Mouse (Mus musculus) myocyte (in vitro differentiated cells): ENCODE results near the gene Tmem150a. TPM values are rescaled to one million over a fixed set of nuclear protein-coding genes. Genes with fewer than 3 reads are reported as not detected.

Source experiments
- H3K27me3 ChIP-seq: one replicate; pipeline ENCODE4 v1.6.1; 2011; ENCODE audit not compliant: control insufficient read depth, insufficient read depth, insufficient read length
- H3K36me3 ChIP-seq: one replicate; pipeline ENCODE4 v1.6.1; 2011; ENCODE audit not compliant: control insufficient read depth, insufficient read depth
- H3K4me2 ChIP-seq: one replicate; pipeline ENCODE4 v1.6.1; 2011; ENCODE audit warnings: low read depth, control low read depth
- H3K4me3 ChIP-seq: one replicate; pipeline ENCODE4 v1.5.1; 2011; ENCODE audit warnings: mild to moderate bottlenecking, control low read depth, moderate library complexity
- H3K79me2 ChIP-seq: one replicate; pipeline ENCODE4 v1.6.1; 2011; ENCODE audit not compliant: control insufficient read depth, insufficient read depth
- H3ac ChIP-seq: one replicate; pipeline ENCODE4 v1.6.1; 2011; ENCODE audit not compliant: control insufficient read depth, insufficient read length
- CEBPB ChIP-seq: IDR thresholded peaks from 2 replicates; pipeline ENCODE4 v1.6.1; 2011; ENCODE audit warnings: mild to moderate bottlenecking, moderate library complexity; ENCODE audit not compliant: poor library complexity, insufficient read depth, severe bottlenecking
- E2F4 ChIP-seq: IDR thresholded peaks from one replicate; pipeline ENCODE4 v1.6.1; 2011; ENCODE audit warnings: mild to moderate bottlenecking, control low read depth, moderate library complexity; ENCODE audit not compliant: insufficient read depth
- MAX ChIP-seq: IDR thresholded peaks from one replicate; pipeline ENCODE4 v1.6.1; 2011; ENCODE audit warnings: low read depth, mild to moderate bottlenecking, control low read depth
- MYOD1 ChIP-seq, 3 experiments: IDR thresholded peaks; one replicate each; pipeline ENCODE4 v1.6.1; 2011; ENCODE audit warnings: control low read depth in 2 of 3, low read depth in 2 of 3, mild to moderate bottlenecking in 2 of 3, moderate library complexity in 1 of 3; ENCODE audit not compliant: insufficient read length in 2 of 3, control insufficient read depth in 1 of 3
- MYOG ChIP-seq, 3 experiments: IDR thresholded peaks; one replicate each; pipeline ENCODE4 v1.6.1; 2011; ENCODE audit warnings: control low read depth in 2 of 3, low read depth in 2 of 3, mild to moderate bottlenecking in 2 of 3; ENCODE audit not compliant: insufficient read length in 2 of 3, control insufficient read depth in 1 of 3, insufficient read depth in 1 of 3
- POLR2A ChIP-seq: IDR thresholded peaks from one replicate; pipeline ENCODE4 v1.6.1; 2011; ENCODE audit warnings: low read depth, mild to moderate bottlenecking, control low read depth, moderate library complexity; ENCODE audit not compliant: insufficient read length
- POLR2AphosphoS2 ChIP-seq: IDR thresholded peaks from one replicate; pipeline ENCODE4 v1.6.1; 2011; ENCODE audit warnings: low read depth, control low read depth; ENCODE audit not compliant: insufficient read length
- REST ChIP-seq: IDR thresholded peaks from one replicate; pipeline ENCODE4 v1.6.1; 2011; ENCODE audit warnings: mild to moderate bottlenecking, control low read depth, moderate library complexity; ENCODE audit not compliant: insufficient read depth, insufficient read length
- SRF ChIP-seq: IDR thresholded peaks from one replicate; pipeline ENCODE4 v1.6.1; 2011; ENCODE audit warnings: low read depth; ENCODE audit not compliant: control insufficient read depth, insufficient read length
- TCF12 ChIP-seq: IDR thresholded peaks from one replicate; pipeline ENCODE4 v1.6.1; 2011; ENCODE audit warnings: mild to moderate bottlenecking, control low read depth; ENCODE audit not compliant: poor library complexity, insufficient read depth, severe bottlenecking
- TCF3 ChIP-seq: IDR thresholded peaks from one replicate; pipeline ENCODE4 v1.6.1; 2011; ENCODE audit warnings: low read depth, control low read depth; ENCODE audit not compliant: insufficient read length
- USF1 ChIP-seq: IDR thresholded peaks from one replicate; pipeline ENCODE4 v1.6.1; 2011; ENCODE audit warnings: low read depth, mild to moderate bottlenecking, control low read depth, moderate library complexity
- polyA plus RNA-seq: library from polyadenylated mRNA; unstranded; fragments of >200 nt; fragmentation: generic; extraction: Trizol; gene quantifications from one replicate; pipeline ENCODE4 v1.2.1, GENCODE M21; 2012; ENCODE audit warnings: missing spikeins

Tmem150a gene
- polyA plus RNA-seq, 1 experiment = 26.7 TPM

DNA sequence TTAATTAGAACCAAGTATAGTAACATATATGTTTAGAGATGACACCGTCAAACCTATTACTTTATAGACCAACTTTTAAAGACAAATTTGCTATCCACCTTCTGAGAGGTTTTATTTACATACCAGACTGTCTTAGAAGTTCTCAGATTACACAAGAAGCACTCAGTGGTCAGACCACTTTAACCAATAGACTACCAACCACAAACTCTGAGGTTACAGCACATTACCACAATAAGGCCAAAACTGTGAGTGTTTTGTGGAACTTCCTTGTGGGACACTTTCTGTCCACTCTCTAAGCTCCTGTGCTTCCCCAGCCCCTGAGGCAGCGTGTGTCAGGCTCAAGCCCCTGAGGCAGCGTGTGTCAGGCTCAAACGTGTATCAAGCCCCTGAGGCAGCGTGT is 26.2 kb upstream of the Tmem150a start:
- Histone ChIP-seq H3K4me3 (no peak overlapping the region), H3ac (no peak overlapping the region), H3K36me3 (peaks cover 67% of the 10 kb centered on the region), H3K4me2 (no peak overlapping the region), H3K27me3 (no peaks in the 10 kb centered on the region), H3K79me2 (no peaks in the 10 kb centered on the region)
- TF ChIP-seq MYOD1 (IDR thresholded peaks at IDR 0.05; ENCODE audit: control insufficient read depth in 1 of 3, insufficient read length in 2 of 3, low read depth in 2 of 3) (no peak), REST (no peak), MYOG (IDR thresholded peaks at IDR 0.05; ENCODE audit: control insufficient read depth in 1 of 3, insufficient read depth in 1 of 3, insufficient read length in 2 of 3, low read depth in 2 of 3) (no peak), SRF (no peak), POLR2AphosphoS2 (no peak), TCF3 (no peak), E2F4 (no peak), MAX (no peak), POLR2A (no peak), TCF12 (no peak)

- Histone ChIP-seq H3K4me3 (no peak overlapping the region), H3K79me2 (no peaks in the 10 kb centered on the region), H3K36me3 (peaks cover 63% of the 10 kb centered on the region), H3K4me2 (no peak overlapping the region), H3ac (no peak overlapping the region), H3K27me3 (no peaks in the 10 kb centered on the region)
- TF ChIP-seq SRF = no peak
- no peak for TF ChIP-seq CEBPB
- TF ChIP-seq POLR2A = no peak
- TF ChIP-seq MAX = no peak
- no peak for TF ChIP-seq TCF12
- TF ChIP-seq USF1 = no peak
- TF ChIP-seq REST = no peak
Measured at GRCm38 (mm10) chr6:72330133-72330532, 25.1 kb upstream of the Tmem150a start.

DNA sequence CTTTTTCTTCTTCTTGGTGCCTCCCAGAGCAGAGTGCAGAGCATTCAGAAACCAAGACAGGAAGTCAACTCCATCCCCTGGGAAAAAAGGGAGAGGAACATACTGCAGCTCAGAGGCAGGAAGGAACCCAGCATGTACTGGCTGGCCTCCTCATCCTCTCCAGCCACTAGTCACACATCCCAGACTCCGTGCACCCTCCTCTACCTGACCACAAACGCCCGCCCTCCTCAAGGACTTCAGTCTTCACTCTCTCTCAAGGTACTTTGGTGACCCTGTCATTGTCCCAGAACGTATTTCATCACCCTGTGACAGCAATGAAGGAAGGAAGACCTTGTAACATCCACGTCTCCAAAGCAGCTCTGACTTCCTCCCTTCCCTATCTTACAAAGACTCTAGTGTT is 22.1 kb upstream of the Tmem150a start:
- Histone ChIP-seq H3K36me3 (peaks cover 66% of the 10 kb centered on the region), H3K4me3 (no peak overlapping the region), H3K4me2 (no peak overlapping the region), H3K27me3 (no peaks in the 10 kb centered on the region), H3K79me2 (no peaks in the 10 kb centered on the region), H3ac (no peak overlapping the region)
- no peak for TF ChIP-seq SRF
- no peak for TF ChIP-seq REST
- TF ChIP-seq POLR2A = no peak
- no peak for TF ChIP-seq USF1
- TF ChIP-seq CEBPB = no peak
- TF ChIP-seq POLR2AphosphoS2 = no peak
- no peak for TF ChIP-seq MYOD1 (IDR thresholded peaks at IDR 0.05; ENCODE audit: control insufficient read depth in 1 of 3, insufficient read length in 2 of 3, low read depth in 2 of 3)
- TF ChIP-seq E2F4 = no peak
- no peak for TF ChIP-seq TCF12
- no peak for TF ChIP-seq MAX
- no peak for TF ChIP-seq TCF3
- no peak for TF ChIP-seq MYOG (IDR thresholded peaks at IDR 0.05; ENCODE audit: control insufficient read depth in 1 of 3, insufficient read depth in 1 of 3, insufficient read length in 2 of 3, low read depth in 2 of 3)

DNA sequence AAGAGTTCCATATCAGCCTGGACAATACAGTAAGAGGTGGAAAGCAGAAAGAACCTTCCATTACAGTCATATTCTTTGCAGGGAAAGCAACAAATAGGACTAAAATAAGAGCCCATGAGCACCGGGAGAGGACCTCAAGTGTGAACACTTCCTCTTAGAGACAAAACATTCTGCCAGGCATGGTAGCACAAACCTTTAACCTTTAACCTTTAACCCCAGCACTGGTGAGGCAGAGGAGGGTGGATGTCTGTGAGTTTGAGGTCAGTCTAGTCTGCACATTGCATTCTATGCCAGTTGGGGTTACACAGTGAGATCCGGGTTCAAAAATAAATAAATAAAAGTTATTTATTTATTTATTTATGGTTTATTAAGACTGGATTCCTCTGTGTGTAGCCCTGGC is 14.8 kb upstream of the Tmem150a start:
- Histone ChIP-seq H3K79me2 (peaks cover 49% of the 10 kb centered on the region), H3K36me3 (peaks cover 44% of the 10 kb centered on the region), H3ac (no peak overlapping the region), H3K27me3 (no peaks in the 10 kb centered on the region), H3K4me3 (no peak overlapping the region), H3K4me2 (no peak overlapping the region)
- TF ChIP-seq TCF12 (no peak), MYOD1 (IDR thresholded peaks at IDR 0.05; ENCODE audit: control insufficient read depth in 1 of 3, insufficient read length in 2 of 3, low read depth in 2 of 3) (no peak), MYOG (IDR thresholded peaks at IDR 0.05; ENCODE audit: control insufficient read depth in 1 of 3, insufficient read depth in 1 of 3, insufficient read length in 2 of 3, low read depth in 2 of 3) (no peak), POLR2A (no peak), SRF (no peak), CEBPB (no peak)

GRCm38 (mm10) chr6:72344396-72345073 is 10.7 kb upstream of the Tmem150a start:
- H3K4me2 ChIP-seq = peak overlapping the region; percentile 96
- H3ac ChIP-seq = peak overlapping the region; percentile 92
- peaks cover 8% of the 10 kb centered on the region for H3K36me3 ChIP-seq
- no peaks in the 10 kb centered on the region for H3K27me3 ChIP-seq
- H3K79me2 ChIP-seq = peaks cover 73% of the 10 kb centered on the region
- TF ChIP-seq USF1 = no peak
- no peak for TF ChIP-seq MYOG (IDR thresholded peaks at IDR 0.05; ENCODE audit: control insufficient read depth in 1 of 3, insufficient read depth in 1 of 3, insufficient read length in 2 of 3, low read depth in 2 of 3)
- peak overlapping the region; percentile 69 for H3K4me3 ChIP-seq
